Mouse (Mus musculus) heart, adult 2 months (tissue): ENCODE results near the gene R3hdm2. TPM values are rescaled to one million over a fixed set of nuclear protein-coding genes. Genes with fewer than 3 reads are reported as not detected.

ENCODE experiments used
- DNase-seq, 2 experiments: peaks; one replicate each; pipeline ENCODE4 v3.0.0; 2021
- H3K27ac ChIP-seq: fragments of 200-600 bp; 2 replicates; pipeline ENCODE4 v1.8.1; 2022
- H3K27me3 ChIP-seq: fragments of 200-500 bp; 2 replicates; pipeline ENCODE4 v1.6.1; 2012; ENCODE audit warnings: mild to moderate bottlenecking, low read length, inconsistent platforms, mixed read lengths; ENCODE audit not compliant: control insufficient read depth, insufficient read depth
- H3K36me3 ChIP-seq: fragments of 200-500 bp; 2 replicates; pipeline ENCODE4 v1.6.1; 2012; ENCODE audit warnings: low read length, inconsistent platforms; ENCODE audit not compliant: control insufficient read depth, insufficient read depth
- H3K4me1 ChIP-seq: fragments of 200-500 bp; 2 replicates; pipeline ENCODE4 v1.6.1; 2011; ENCODE audit warnings: low read length; ENCODE audit not compliant: control insufficient read depth, insufficient read depth
- H3K4me3 ChIP-seq: fragments of 200-600 bp; 2 replicates; pipeline ENCODE4 v1.8.1; 2022
- H3K79me2 ChIP-seq: fragments of 200-500 bp; replicated peaks from 2 replicates; pipeline ENCODE4 v1.6.1; 2012; ENCODE audit warnings: mild to moderate bottlenecking, inconsistent platforms, low read length, moderate library complexity, mixed read lengths; ENCODE audit not compliant: control insufficient read depth, insufficient read depth
- H3K9ac ChIP-seq: fragments of 200-500 bp; 2 replicates; pipeline ENCODE4 v1.6.1; 2012; ENCODE audit warnings: low read depth, mild to moderate bottlenecking, control low read depth, inconsistent platforms, low read length, mixed read lengths
- CTCF ChIP-seq: fragments of 200-600 bp; IDR thresholded peaks from 2 replicates; pipeline ENCODE4 v1.8.1; 2022; ENCODE audit warnings: antibody characterized with exemption, mild to moderate bottlenecking, moderate library complexity
- EP300 ChIP-seq: fragments of 200-500 bp; IDR thresholded peaks from 2 replicates; pipeline ENCODE4 v1.6.1; 2011; ENCODE audit warnings: low read depth, low read length, control low read depth; ENCODE audit not compliant: insufficient read depth
- POLR2A ChIP-seq: fragments of 200-500 bp; IDR thresholded peaks from 2 replicates; pipeline ENCODE4 v1.6.1; 2011; ENCODE audit warnings: mild to moderate bottlenecking, low read depth, low read length, control low read depth; ENCODE audit not compliant: insufficient read depth
- WGBS: fragments of 180-500 bp; shearing (Covaris S2); methylation state at CpG from one replicate; pipeline ENCODE4 v1.1.7; 2018; 5-methylcytosine and 5-hydroxymethylcytosine counted together
- intact Hi-C: fragments of 180-260 bp; cut with DNase I; formaldehyde crosslinking; loops from one replicate; pipeline ENCODE4 v1.15.1; 2025
- polyA plus RNA-seq: library from polyadenylated mRNA; depleted of rRNA; stranded (reverse); fragments of >200 nt; gene quantifications from 2 replicates; pipeline ENCODE4 v1.2.3, GENCODE M21; 2012
- total RNA-seq, 2 experiments: library from RNA; stranded (reverse); gene quantifications; 2 replicates each; pipeline ENCODE4 v1.2.3; 2021

The R3hdm2 gene
- total and polyA plus RNA-seq, 3 experiments, result 151 to 171 (median 154) TPM

DNA sequence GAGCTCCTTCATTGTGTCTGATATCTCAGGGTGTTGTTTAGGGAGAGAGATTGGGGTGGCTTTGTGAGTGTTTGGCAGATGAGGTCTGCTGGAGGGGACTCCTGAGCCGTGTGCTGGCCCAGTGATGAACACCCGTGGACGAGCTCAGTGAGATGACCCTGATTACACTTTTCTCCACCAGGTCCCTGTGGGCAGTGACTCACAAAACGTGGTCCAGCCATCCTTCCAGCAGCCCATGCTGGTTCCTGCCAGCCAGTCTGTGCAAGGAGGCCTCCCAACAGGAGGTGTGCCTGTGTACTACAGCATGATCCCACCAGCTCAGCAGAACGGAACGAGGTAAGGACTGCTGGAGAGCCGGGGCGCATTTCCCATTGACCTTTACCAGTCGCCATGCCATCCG is 105.1 kb downstream of the R3hdm2 start:
- Histone ChIP-seq H3K27ac (no peak overlapping the region), H3K79me2 (no peaks in the 10 kb centered on the region), H3K4me3 (no peak overlapping the region), H3K4me1 (no peaks in the 10 kb centered on the region), H3K9ac (no peak overlapping the region), H3K36me3 (no peaks in the 10 kb centered on the region), H3K27me3 (no peaks in the 10 kb centered on the region)
- TF ChIP-seq EP300, result no peak
- TF ChIP-seq CTCF, result no peak
- no peak for TF ChIP-seq POLR2A
- DNase-seq, result no peak
- 73% methylated on average over 10 of the region's 10 CpGs for WGBS
- intact Hi-C loops, result no loop called here

DNA sequence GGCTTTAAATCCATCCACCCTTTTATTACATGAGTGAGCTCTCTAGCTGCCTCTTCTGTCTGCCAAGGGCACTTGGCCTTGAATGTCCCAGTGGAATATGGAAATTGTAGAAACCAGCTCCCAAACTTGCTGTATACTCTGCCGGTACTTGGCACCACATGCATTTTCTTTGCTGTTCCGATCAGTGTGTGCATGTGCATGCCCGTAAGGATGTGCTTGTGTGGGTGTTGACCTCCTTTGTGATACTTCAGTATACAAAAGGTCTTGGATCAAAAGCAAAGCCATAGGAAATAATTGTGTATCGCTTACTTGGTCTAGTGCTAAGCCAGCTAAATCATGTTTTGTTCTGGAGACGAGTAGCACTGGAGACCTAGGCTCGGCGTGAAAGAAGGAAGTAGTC is 108.7 kb downstream of the R3hdm2 start:
- TF ChIP-seq CTCF, result no peak
- no peak for TF ChIP-seq POLR2A
- TF ChIP-seq EP300, result no peak
- 75% methylated on average over 7 of the region's 7 CpGs for WGBS
- DNase-seq, result no peak
- no peaks in the 10 kb centered on the region for H3K79me2 ChIP-seq
- no peaks in the 10 kb centered on the region for H3K36me3 ChIP-seq
- no peaks in the 10 kb centered on the region for H3K27me3 ChIP-seq
- no peak overlapping the region for H3K27ac ChIP-seq
- intact Hi-C loops, result no loop called here
- no peaks in the 10 kb centered on the region for H3K4me1 ChIP-seq
- H3K4me3 ChIP-seq, result no peak overlapping the region
- H3K9ac ChIP-seq, result no peak overlapping the region

GRCm38 (mm10) chr10:127490160-127491127 is 110.3 kb downstream of the R3hdm2 start:
- TF ChIP-seq POLR2A, result no peak
- no peaks in the 10 kb centered on the region for H3K36me3 ChIP-seq

GRCm38 (mm10) chr10:127491128-127491512 is 111.0 kb downstream of the R3hdm2 start:
- H3K27ac ChIP-seq, result no peak overlapping the region
- no peaks in the 10 kb centered on the region for H3K4me1 ChIP-seq
- H3K27me3 ChIP-seq, result no peaks in the 10 kb centered on the region
- H3K9ac ChIP-seq, result no peak overlapping the region
- no peak overlapping the region for H3K4me3 ChIP-seq
- no peak for DNase-seq
- 88% methylated on average over 8 of the region's 8 CpGs for WGBS
- TF ChIP-seq EP300 (no peak), POLR2A (no peak), CTCF (no peak)
- intact Hi-C loops, result no loop called here
- no peaks in the 10 kb centered on the region for H3K36me3 ChIP-seq
- H3K79me2 ChIP-seq, result no peaks in the 10 kb centered on the region

More at GRCm38 (mm10) chr10:127490160-127491127, 110.3 kb downstream of the R3hdm2 start:
- H3K79me2 ChIP-seq, result no peaks in the 10 kb centered on the region
- no peak overlapping the region for H3K4me3 ChIP-seq
- no peaks in the 10 kb centered on the region for H3K27me3 ChIP-seq
- WGBS, result 93% methylated on average over 18 of the region's 18 CpGs
- intact Hi-C loops, result no loop called here
- DNase-seq, result no peak
- no peak overlapping the region for H3K9ac ChIP-seq
- H3K27ac ChIP-seq, result no peak overlapping the region
- H3K4me1 ChIP-seq, result no peaks in the 10 kb centered on the region

GRCm38 (mm10) chr10:127492118-127492517 is 112.0 kb downstream of the R3hdm2 start:
- no peaks in the 10 kb centered on the region for H3K4me1 ChIP-seq
- no peaks in the 10 kb centered on the region for H3K36me3 ChIP-seq
- intact Hi-C loops, result no loop called here
- H3K27me3 ChIP-seq, result no peaks in the 10 kb centered on the region
- DNase-seq, result no peak
- no peaks in the 10 kb centered on the region for H3K79me2 ChIP-seq
- TF ChIP-seq CTCF (no peak), POLR2A (no peak), EP300 (no peak)
- WGBS, result 66% methylated on average over 3 of the region's 3 CpGs
- H3K4me3 ChIP-seq, result no peak overlapping the region
- H3K27ac ChIP-seq, result no peak overlapping the region
- no peak overlapping the region for H3K9ac ChIP-seq

- Histone ChIP-seq H3K36me3 (no peaks in the 10 kb centered on the region), H3K9ac (no peak overlapping the region), H3K79me2 (no peaks in the 10 kb centered on the region), H3K4me1 (no peaks in the 10 kb centered on the region), H3K4me3 (no peak overlapping the region), H3K27ac (no peak overlapping the region), H3K27me3 (no peaks in the 10 kb centered on the region)
- TF ChIP-seq EP300 (no peak), POLR2A (no peak), CTCF (no peak)
- 95% methylated on average over 3 of the region's 3 CpGs for WGBS
- no peak for DNase-seq
- intact Hi-C loops, result no loop called here
These were observed 116.0 kb downstream of the R3hdm2 start for GRCm38 (mm10) chr10:127496156-127496555.
